Mouse (Mus musculus) C2C12 (cell line): ENCODE results near the gene Zbtb40. TPM values are rescaled to one million over a fixed set of nuclear protein-coding genes. Genes with fewer than 3 reads are reported as not detected.

Experiments used
- H3K27me3 ChIP-seq: one replicate; pipeline ENCODE4 v1.6.1; 2011; ENCODE audit not compliant: control insufficient read depth, insufficient read depth, insufficient read length
- H3K36me3 ChIP-seq: one replicate; pipeline ENCODE4 v1.6.1; 2011; ENCODE audit not compliant: control insufficient read depth, insufficient read depth
- H3K4me3 ChIP-seq: one replicate; pipeline ENCODE4 v1.5.1; 2011; ENCODE audit warnings: mild to moderate bottlenecking, control low read depth; ENCODE audit not compliant: poor library complexity, insufficient read depth, severe bottlenecking
- H3K79me2 ChIP-seq: one replicate; pipeline ENCODE4 v1.6.1; 2011; ENCODE audit not compliant: control insufficient read depth, insufficient read depth
- H3K79me3 ChIP-seq: one replicate; pipeline ENCODE4 v1.6.1; 2011; ENCODE audit warnings: low read depth, control low read depth
- H3ac ChIP-seq: one replicate; pipeline ENCODE3; 2011; ENCODE audit warnings: low read depth; ENCODE audit not compliant: control insufficient read depth, insufficient read length
- CEBPB ChIP-seq: IDR thresholded peaks from one replicate; pipeline ENCODE4 v1.6.1; 2011; ENCODE audit warnings: low read depth, mild to moderate bottlenecking, control low read depth, moderate library complexity
- CTCF ChIP-seq: IDR thresholded peaks from one replicate; pipeline ENCODE4 v1.5.1; 2011; ENCODE audit not compliant: control insufficient read depth, insufficient read depth, insufficient read length
- FOSL1 ChIP-seq: IDR thresholded peaks from one replicate; pipeline ENCODE4 v1.8.0; 2011; ENCODE audit warnings: mild to moderate bottlenecking, low read length; ENCODE audit not compliant: poor library complexity, insufficient read depth, severe bottlenecking
- MAX ChIP-seq: IDR thresholded peaks from one replicate; pipeline ENCODE4 v1.6.1; 2011; ENCODE audit warnings: mild to moderate bottlenecking, control low read depth
- MYOD1 ChIP-seq: IDR thresholded peaks from one replicate; pipeline ENCODE4 v1.6.1; 2011; ENCODE audit warnings: low read depth; ENCODE audit not compliant: control insufficient read depth, insufficient read length
- MYOG ChIP-seq: IDR thresholded peaks from one replicate; pipeline ENCODE4 v1.6.1; 2011; ENCODE audit not compliant: control insufficient read depth, insufficient read length; ENCODE audit errors: extremely low read depth
- USF1 ChIP-seq: IDR thresholded peaks from one replicate; pipeline ENCODE4 v1.6.1; 2011; ENCODE audit warnings: low read depth, mild to moderate bottlenecking, control low read depth, moderate library complexity
- polyA plus RNA-seq: library from polyadenylated mRNA; unstranded; fragments of >200 nt; fragmentation: generic; extraction: Trizol; gene quantifications from one replicate; pipeline ENCODE4 v1.2.1, GENCODE M21; 2012; ENCODE audit warnings: missing spikeins

The Zbtb40 gene
- polyA plus RNA-seq, 1 experiment = 9.1 TPM

DNA sequence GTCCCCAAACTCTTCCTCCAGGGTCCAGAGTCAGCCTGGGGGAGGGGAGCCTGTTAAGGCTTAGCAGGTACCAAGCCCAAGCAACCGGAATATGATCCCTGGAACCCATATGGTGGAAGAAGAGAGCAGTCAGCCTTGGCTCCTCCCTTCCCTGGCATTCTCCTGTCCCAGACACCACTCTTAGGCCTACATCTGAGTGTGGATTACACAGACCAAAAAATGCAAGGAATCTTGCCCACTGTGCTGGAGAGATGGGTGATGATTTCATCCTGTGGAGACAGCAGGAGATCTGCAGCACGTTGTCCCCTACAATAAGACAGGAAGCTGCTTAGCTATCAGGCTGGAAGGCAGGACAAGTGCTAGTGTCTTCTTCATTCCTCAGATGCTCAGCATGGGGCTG lies 34.3 kb upstream of the Zbtb40 start:
- Histone ChIP-seq H3K79me2 (no peaks in the 10 kb centered on the region), H3K36me3 (no peaks in the 10 kb centered on the region), H3K27me3 (peaks cover 11% of the 10 kb centered on the region), H3K4me3 (no peak overlapping the region), H3ac (no peak overlapping the region), H3K79me3 (no peaks in the 10 kb centered on the region)
- TF ChIP-seq MAX (peak; percentile 90), FOSL1 (no peak)

DNA sequence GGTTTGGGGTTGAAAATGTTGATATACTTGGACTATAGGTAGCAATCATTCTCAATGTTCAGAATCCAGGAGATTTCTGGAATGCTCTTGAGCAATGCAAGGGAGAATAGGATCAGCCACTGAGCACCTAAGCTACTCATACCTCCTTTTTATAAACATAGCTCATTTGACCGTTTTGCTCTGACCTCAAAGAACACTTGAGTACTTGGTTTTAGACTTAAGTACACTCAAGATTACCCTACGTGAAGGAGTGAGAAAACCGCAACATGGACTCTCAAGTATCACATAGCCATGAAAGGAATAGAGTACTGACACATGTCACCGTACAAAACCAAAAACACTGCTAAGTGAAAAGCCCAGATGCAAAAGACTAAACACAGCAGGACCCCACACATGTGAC lies 32.8 kb upstream of the Zbtb40 start:
- no peak overlapping the region for H3ac ChIP-seq
- H3K27me3 ChIP-seq = peaks cover 2% of the 10 kb centered on the region
- H3K79me2 ChIP-seq = no peaks in the 10 kb centered on the region
- no peaks in the 10 kb centered on the region for H3K79me3 ChIP-seq
- TF ChIP-seq MYOG (no peak), MYOD1 (no peak), CEBPB (no peak), MAX (no peak), CTCF (no peak), USF1 (no peak), FOSL1 (no peak)
- H3K36me3 ChIP-seq = no peaks in the 10 kb centered on the region
- no peak overlapping the region for H3K4me3 ChIP-seq

DNA sequence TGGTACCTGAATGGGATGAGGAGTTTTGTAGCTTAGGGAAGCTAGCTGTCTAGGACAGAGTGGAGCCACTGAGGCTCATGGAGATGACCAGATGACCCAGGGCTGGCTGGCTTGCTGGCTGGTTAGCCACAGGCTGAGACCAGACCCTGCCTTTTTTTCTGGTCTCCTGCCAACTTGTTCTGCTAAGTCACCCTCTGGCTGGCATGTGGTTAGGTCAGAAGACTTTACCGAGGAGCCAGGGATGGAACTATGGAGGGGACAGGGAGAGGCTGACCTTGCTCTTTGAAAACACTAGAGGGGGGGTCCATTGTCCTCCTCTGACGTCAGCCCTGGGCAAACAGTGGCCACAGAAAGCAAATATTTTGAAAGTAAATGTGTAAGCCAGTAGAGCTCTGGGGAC lies 28.6 kb upstream of the Zbtb40 start:
- Histone ChIP-seq H3K79me2 (no peaks in the 10 kb centered on the region), H3K79me3 (no peaks in the 10 kb centered on the region), H3K36me3 (no peaks in the 10 kb centered on the region), H3K27me3 (no peaks in the 10 kb centered on the region), H3ac (no peak overlapping the region), H3K4me3 (no peak overlapping the region)
- no peak for TF ChIP-seq USF1
- no peak for TF ChIP-seq CEBPB
- no peak for TF ChIP-seq MYOG
- no peak for TF ChIP-seq FOSL1
- TF ChIP-seq MAX = peak; percentile 43
- no peak for TF ChIP-seq CTCF

GRCm38 (mm10) chr4:137071204-137071603 lies 22.6 kb upstream of the Zbtb40 start:
- Histone ChIP-seq H3ac (no peak overlapping the region), H3K27me3 (peaks cover 14% of the 10 kb centered on the region), H3K36me3 (no peaks in the 10 kb centered on the region), H3K4me3 (no peak overlapping the region), H3K79me2 (no peaks in the 10 kb centered on the region), H3K79me3 (no peaks in the 10 kb centered on the region)
- no peak for TF ChIP-seq FOSL1
- TF ChIP-seq CEBPB = no peak
- TF ChIP-seq USF1 = no peak
- TF ChIP-seq MAX = no peak
- TF ChIP-seq MYOG = no peak
- no peak for TF ChIP-seq MYOD1
- no peak for TF ChIP-seq CTCF

- TF ChIP-seq CEBPB = no peak
- no peak for TF ChIP-seq MYOG
- TF ChIP-seq MAX = no peak
- no peak for TF ChIP-seq USF1
- no peak for TF ChIP-seq FOSL1
- TF ChIP-seq MYOD1 = no peak
- no peak for TF ChIP-seq CTCF
Measured at GRCm38 (mm10) chr4:137068491-137068890, 19.9 kb upstream of the Zbtb40 start.

DNA sequence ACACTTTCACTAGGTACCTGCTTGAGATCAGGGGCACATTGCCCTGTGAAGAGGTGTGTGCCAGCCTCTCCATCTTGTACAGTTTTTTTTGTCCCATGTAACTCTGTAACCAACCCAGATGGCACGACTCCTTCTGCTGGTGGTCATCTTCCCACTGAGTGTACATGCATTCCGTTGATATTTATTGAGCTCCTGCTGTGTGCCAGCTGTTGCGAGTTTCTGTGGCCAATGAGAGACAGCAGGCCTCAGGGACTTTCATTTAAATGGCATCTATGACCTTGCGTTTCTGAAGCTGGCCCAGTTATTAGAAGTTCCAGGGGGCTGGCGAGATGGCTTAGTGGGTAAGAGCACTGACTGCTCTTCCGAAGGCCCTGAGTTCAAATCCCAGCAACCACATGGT lies 17.2 kb upstream of the Zbtb40 start:
- H3K79me3 ChIP-seq = no peaks in the 10 kb centered on the region

More at GRCm38 (mm10) chr4:137068491-137068890, 19.9 kb upstream of the Zbtb40 start:
- no peak overlapping the region for H3ac ChIP-seq
- H3K27me3 ChIP-seq = peaks cover 23% of the 10 kb centered on the region
- H3K36me3 ChIP-seq = no peaks in the 10 kb centered on the region
- no peaks in the 10 kb centered on the region for H3K79me2 ChIP-seq
- no peak overlapping the region for H3K4me3 ChIP-seq
- no peaks in the 10 kb centered on the region for H3K79me3 ChIP-seq

More for the DNA sequence above, 17.2 kb upstream of the Zbtb40 start:
- Histone ChIP-seq H3ac (no peak overlapping the region), H3K36me3 (no peaks in the 10 kb centered on the region), H3K27me3 (peaks cover 22% of the 10 kb centered on the region), H3K4me3 (no peak overlapping the region), H3K79me2 (no peaks in the 10 kb centered on the region)
- TF ChIP-seq MYOD1 (peak; percentile 14), MAX (no peak)
